In the genomic region with DNA sequence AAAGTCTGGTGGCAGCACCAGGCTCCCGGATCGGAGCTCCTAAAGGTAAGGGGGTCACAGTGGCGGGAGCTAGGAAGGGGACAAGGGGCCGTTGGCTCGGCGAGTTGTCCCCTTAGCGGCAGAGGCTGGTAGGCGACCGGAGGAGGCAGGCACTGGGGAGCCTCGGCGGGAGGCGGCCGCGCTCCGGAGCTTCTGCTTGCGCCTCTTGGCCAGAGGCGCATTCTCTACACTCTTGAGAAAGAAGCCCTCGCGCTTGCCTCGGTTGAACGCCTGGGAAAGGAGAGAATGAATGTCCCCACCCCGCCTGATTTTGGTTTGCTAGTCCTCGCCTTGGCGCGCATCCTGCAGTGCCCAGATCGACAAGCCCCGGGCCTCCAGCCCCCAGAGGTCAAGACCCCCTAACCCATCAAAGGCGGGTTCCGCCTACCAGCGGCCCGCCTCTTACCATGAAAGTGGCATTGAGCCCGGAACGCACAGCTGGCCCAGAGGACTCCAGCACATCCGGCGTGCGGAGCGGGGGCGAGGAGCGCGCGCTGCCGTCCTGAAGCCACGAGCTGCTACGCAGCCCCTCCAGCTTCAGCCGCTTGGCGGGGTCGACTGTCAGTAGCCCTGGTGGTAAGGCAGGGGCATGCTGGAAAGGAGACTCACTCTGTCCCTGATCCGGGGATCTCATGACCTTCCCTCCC, we compare ENCODE assay signal across 8 mouse cellular contexts. TPM values are rescaled to one million over a fixed set of nuclear protein-coding genes. Genes with fewer than 3 reads are reported as not detected.
A peak's percentile ranks its signal among the peaks of the same experiment; 100 is the strongest.
DNase-seq lines count a peak whose midpoint lies in the region; ATAC-seq lines count a peak whose summit lies in the region.

No protein-coding gene starts in this region.

- WGBS in limb, embryonic 12.5 days = 1% methylated on average over 48 of the region's 48 CpGs
- 12% methylated on average over 48 of the region's 48 CpGs for WGBS in stomach, embryonic 14.5 days

- H3K36me3 ChIP-seq in limb, embryonic 12.5 days = no peaks in the 10 kb centered on the region; the same call in 1 of the 2 replicates
- H3K36me3 ChIP-seq in stomach, embryonic 14.5 days (ENCODE audit: control insufficient read depth, insufficient read depth, low read length) = peaks cover 20% of the 10 kb centered on the region; the same call in 1 of the 2 replicates

- ATAC-seq in limb, embryonic 12.5 days (ENCODE audit: insufficient number of reproducible peaks, insufficient read depth, low FRiP score, low TSS enrichment, low read depth) = no peak
- ATAC-seq in stomach, embryonic 14.5 days (ENCODE audit: insufficient number of reproducible peaks, insufficient read depth, low FRiP score, low read depth) = no peak; the same call in 1 of the 2 replicates
- no peak for ATAC-seq in CD4-positive, CD25-positive, alpha-beta regulatory T cell, adult 4 months

- H3K9me3 ChIP-seq in limb, embryonic 12.5 days = peaks cover 4% of the 10 kb centered on the region; the same call in 1 of the 2 replicates
- H3K9me3 ChIP-seq in stomach, embryonic 14.5 days (ENCODE audit: control insufficient read depth, low read depth, low read length) = no peaks in the 10 kb centered on the region

- H3K4me2 ChIP-seq in limb, embryonic 12.5 days = peak overlapping the region; percentile 51
- H3K4me2 ChIP-seq in stomach, embryonic 14.5 days (replicated peaks; ENCODE audit: low read depth, low read length) = peak overlapping the region; percentile 35

- peaks cover 91% of the 10 kb centered on the region for H3K27me3 ChIP-seq in limb, embryonic 12.5 days
- H3K27me3 ChIP-seq in stomach, embryonic 14.5 days (ENCODE audit: control insufficient read depth, insufficient read depth, low read length) = peaks cover 33% of the 10 kb centered on the region

- peaks cover 19% of the 10 kb centered on the region for H3K4me1 ChIP-seq in limb, embryonic 12.5 days (replicated peaks)
- H3K4me1 ChIP-seq in stomach, embryonic 14.5 days (ENCODE audit: control insufficient read depth, insufficient read depth, low read length) = peaks cover 4% of the 10 kb centered on the region; the same call in 1 of the 2 replicates

- peak overlapping the region; percentile 33 for H3K4me3 ChIP-seq in limb, embryonic 12.5 days (replicated peaks)
- H3K4me3 ChIP-seq in stomach, embryonic 14.5 days (ENCODE audit: low read depth, low read length) = peak overlapping the region; percentile 13; the same call in 1 of the 2 replicates

- no peak overlapping the region for H3K9ac ChIP-seq in limb, embryonic 12.5 days (replicated peaks)
- no peak overlapping the region for H3K9ac ChIP-seq in stomach, embryonic 14.5 days (replicated peaks; ENCODE audit: low read depth, low read length)

- H3K27ac ChIP-seq in limb, embryonic 12.5 days = no peak overlapping the region
- no peak overlapping the region for H3K27ac ChIP-seq in stomach, embryonic 14.5 days (ENCODE audit: low read length)

- peak; percentile 31 for DNase-seq in gastrocnemius, postnatal 10 days
- no peak for DNase-seq in gastrocnemius, adult 8-10 months (ENCODE audit: low spot score in 2 of 2)
- peak; percentile 69 for DNase-seq in lung, postnatal 10 days
- no peak for DNase-seq in lung, postnatal 14 days
- DNase-seq in thymus, postnatal 0 days (ENCODE audit: low spot score) = no peak

RNA-seq across cellular contexts. Expression of a gene that starts 10.4 kb away (rescaled TPM):
- total RNA-seq in gastrocnemius, postnatal 10 days (2021) = 10 to 100 TPM; 12.1 to 12.2 TPM
- total RNA-seq in gastrocnemius, adult 8-10 months (2022) = 10 to 100 TPM in 3 of 4 experiments, 1 to 10 TPM in 1; 9.8 to 12.1 (median 10.5) TPM
- 11.3 and 13.4 TPM in 2 replicates for polyA plus RNA-seq in limb, embryonic 12.5 days (2016; fragmentation: Nextera tagmentation; extraction: Ambion mirVana)
- polyA plus RNA-seq in stomach, embryonic 14.5 days (2014; fragmentation: Nextera tagmentation; extraction: Ambion mirVana) = 24.2 and 26.1 TPM in 2 replicates
- 1 to 10 TPM; 6.4 to 8.3 TPM for polyA plus RNA-seq in CD4-positive, CD25-positive, alpha-beta regulatory T cell, adult 4 months (2017; shearing (Covaris generic))
- 9.9 and 11.8 TPM in 2 replicates for polyA plus RNA-seq in thymus, postnatal 0 days (2015; fragmentation: Nextera tagmentation; extraction: Ambion mirVana)

RNA-seq across cellular contexts. Expression of a gene that starts 28.0 kb away (rescaled TPM):
- 1 to 10 TPM in 1 of 2 experiments, under 1 TPM in 1; 0.97 to 1.5 TPM for total RNA-seq in gastrocnemius, postnatal 10 days (2021)
- under 1 TPM; 0.29 to 0.70 (median 0.46) TPM for total RNA-seq in gastrocnemius, adult 8-10 months (2022)
- polyA plus RNA-seq in limb, embryonic 12.5 days (2016; fragmentation: Nextera tagmentation; extraction: Ambion mirVana) = 0.33 and 0.51 TPM in 2 replicates
- polyA plus RNA-seq in stomach, embryonic 14.5 days (2014; fragmentation: Nextera tagmentation; extraction: Ambion mirVana) = 0.59 and 0.80 TPM in 2 replicates
- polyA plus RNA-seq in CD4-positive, CD25-positive, alpha-beta regulatory T cell, adult 4 months (2017; shearing (Covaris generic)) = 1 to 10 TPM; 3.1 to 5.2 TPM
- polyA plus RNA-seq in thymus, postnatal 0 days (2015; fragmentation: Nextera tagmentation; extraction: Ambion mirVana) = 18.8 and 23.0 TPM in 2 replicates

Comparison
In these comparisons a context has a peak if more than half of its experiments do, and no peak if none do; other contexts are left out.
1. DNase-seq: peak in gastrocnemius, postnatal 10 days (single experiment) and lung, postnatal 10 days (single experiment); none in gastrocnemius, adult 8-10 months (0 of 2), lung, postnatal 14 days (single experiment) and thymus, postnatal 0 days (single experiment).